Mouse (Mus musculus) midbrain, embryonic 13.5 days (tissue): ENCODE measurements around the gene Ctsw. TPM values are rescaled to one million over a fixed set of nuclear protein-coding genes. Genes with fewer than 3 reads are reported as not detected.
"Not testable (repeated sequence)": the region's sequence is repeated elsewhere in the genome, so short reads cannot be mapped to it uniquely, and the experiment has no call there.

Source experiments
- ATAC-seq: fragments of 200-750 bp; cut with Nextera tagmentation; 2 replicates; pipeline ENCODE4 v1.8.0; 2017; ENCODE audit warnings: mild to moderate bottlenecking, moderate TSS enrichment, moderate library complexity
- H3K27ac ChIP-seq: fragments of 300-500 bp; sonication (generic); 2 replicates; pipeline ENCODE4 v1.5.1; 2015; ENCODE audit warnings: inconsistent platforms, mild to moderate bottlenecking, moderate library complexity
- H3K27me3 ChIP-seq: fragments of 300-500 bp; sonication (generic); 2 replicates; pipeline ENCODE4 v1.6.1; 2015; ENCODE audit warnings: mild to moderate bottlenecking, inconsistent platforms
- H3K36me3 ChIP-seq: fragments of 300-500 bp; sonication (generic); 2 replicates; pipeline ENCODE4 v1.6.1; 2015; ENCODE audit warnings: mild to moderate bottlenecking, inconsistent platforms
- H3K4me1 ChIP-seq: fragments of 300-500 bp; sonication (generic); replicated peaks from 2 replicates; pipeline ENCODE4 v1.6.1; 2015; ENCODE audit warnings: inconsistent platforms
- H3K4me2 ChIP-seq: fragments of 300-500 bp; sonication (generic); replicated peaks from 2 replicates; pipeline ENCODE4 v1.6.1; 2015; ENCODE audit warnings: moderate library complexity, mild to moderate bottlenecking, inconsistent platforms
- H3K4me3 ChIP-seq: fragments of 300-500 bp; sonication (generic); replicated peaks from 2 replicates; pipeline ENCODE4 v1.5.1; 2015; ENCODE audit warnings: mild to moderate bottlenecking, inconsistent platforms
- H3K9ac ChIP-seq: fragments of 300-500 bp; sonication (generic); replicated peaks from 2 replicates; pipeline ENCODE4 v1.6.1; 2015; ENCODE audit warnings: mild to moderate bottlenecking, inconsistent platforms
- H3K9me3 ChIP-seq: fragments of 300-500 bp; sonication (generic); 2 replicates; pipeline ENCODE4 v1.6.1; 2016; ENCODE audit warnings: mild to moderate bottlenecking, inconsistent platforms
- WGBS: fragments of 180-500 bp; shearing (Covaris S2); methylation state at CpG from one replicate; pipeline ENCODE4 v1.1.7; 2015; 5-methylcytosine and 5-hydroxymethylcytosine counted together
- polyA plus RNA-seq: library from polyadenylated mRNA; unstranded; fragments of >200 nt; fragmentation: Nextera tagmentation; extraction: Ambion mirVana; gene quantifications from 2 replicates; pipeline ENCODE4 v1.2.1, GENCODE M21; 2015

Gene Ctsw
- polyA plus RNA-seq, 1 experiment from 2014 or later: 5.7 TPM

- Histone ChIP-seq H3K27me3 (no peaks in the 10 kb centered on the region), H3K9me3 (no peaks in the 10 kb centered on the region), H3K4me2 (no peak overlapping the region), H3K27ac (no peak overlapping the region), H3K4me1 (peaks cover 19% of the 10 kb centered on the region), H3K36me3 (peaks cover 68% of the 10 kb centered on the region), H3K4me3 (no peak overlapping the region), H3K9ac (no peak overlapping the region)
- ATAC-seq: no peak
- WGBS: 83% methylated on average over 12 of the region's 12 CpGs
These were observed 27.2 kb upstream of the Ctsw start for GRCm38 (mm10) chr19:5495353-5496051.

GRCm38 (mm10) chr19:5494314-5494713, 26.0 kb upstream of the Ctsw start:
- Histone ChIP-seq H3K36me3 (peaks cover 68% of the 10 kb centered on the region), H3K9ac (no peak overlapping the region)
- WGBS: 94% methylated on average over 3 of the region's 3 CpGs

GRCm38 (mm10) chr19:5493301-5493721, 25.0 kb upstream of the Ctsw start:
- peaks cover 64% of the 10 kb centered on the region for H3K36me3 ChIP-seq

More at GRCm38 (mm10) chr19:5494314-5494713, 26.0 kb upstream of the Ctsw start:
- Histone ChIP-seq H3K4me3 (no peak overlapping the region), H3K4me2 (no peak overlapping the region), H3K4me1 (peaks cover 28% of the 10 kb centered on the region), H3K27ac (no peak overlapping the region), H3K9me3 (no peaks in the 10 kb centered on the region), H3K27me3 (no peaks in the 10 kb centered on the region)
- no peak for ATAC-seq

GRCm38 (mm10) chr19:5492641-5493040, 24.3 kb upstream of the Ctsw start:
- WGBS: 89% methylated on average over 4 of the region's 4 CpGs
- Histone ChIP-seq H3K9ac (no peak overlapping the region), H3K4me3 (no peak overlapping the region; the same call in 1 of the 2 replicates), H3K4me1 (peaks cover 41% of the 10 kb centered on the region), H3K36me3 (peaks cover 57% of the 10 kb centered on the region), H3K27me3 (no peaks in the 10 kb centered on the region), H3K27ac (no peak overlapping the region), H3K4me2 (peak overlapping the region; percentile 92), H3K9me3 (no peaks in the 10 kb centered on the region)
- no peak for ATAC-seq

More at GRCm38 (mm10) chr19:5493301-5493721, 25.0 kb upstream of the Ctsw start:
- not testable (repeated sequence) for ATAC-seq, H3K9ac ChIP-seq, H3K9me3 ChIP-seq, H3K4me3 ChIP-seq, H3K27me3 ChIP-seq, H3K4me2 ChIP-seq, H3K27ac ChIP-seq
- WGBS: 60% methylated on average over 9 of the region's 9 CpGs
- peaks cover 38% of the 10 kb centered on the region for H3K4me1 ChIP-seq

GRCm38 (mm10) chr19:5490898-5491708, 22.8 kb upstream of the Ctsw start:
- H3K27me3 ChIP-seq: no peaks in the 10 kb centered on the region
- peak overlapping the region; percentile 92 for H3K4me2 ChIP-seq
- peaks cover 55% of the 10 kb centered on the region for H3K4me1 ChIP-seq
- H3K27ac ChIP-seq: peak overlapping the region; percentile 100
- under 1% methylated on average over 59 of the region's 59 CpGs for WGBS
- peaks cover 46% of the 10 kb centered on the region for H3K36me3 ChIP-seq
- peak; percentile 55 for ATAC-seq
- H3K9me3 ChIP-seq: no peaks in the 10 kb centered on the region
- peak overlapping the region; percentile 99 for H3K4me3 ChIP-seq
- H3K9ac ChIP-seq: peak overlapping the region; percentile 98

- under 1% methylated on average over 62 of the region's 62 CpGs for WGBS
- Histone ChIP-seq H3K4me3 (peak within 1 kb of the TSS; percentile 99), H3K27ac (peak within 1 kb of the TSS; percentile 100), H3K4me2 (peak within 1 kb of the TSS; percentile 92), H3K27me3 (no peaks in the 10 kb centered on the region), H3K9ac (peak within 1 kb of the TSS; percentile 98), H3K36me3 (peaks cover 46% of the 10 kb centered on the region), H3K4me1 (peaks cover 55% of the 10 kb centered on the region), H3K9me3 (no peaks in the 10 kb centered on the region)
- peak; percentile 72 for ATAC-seq
These were observed 22.1 kb upstream of the Ctsw start, which contains the start of gene Cfl1 for GRCm38 (mm10) chr19:5490313-5490897. TSS of gene Cfl1 (plus strand) at chr19:5490455.

GRCm38 (mm10) chr19:5489721-5490120, 21.4 kb upstream of the Ctsw start:
- WGBS: 58% methylated on average over 10 of the region's 10 CpGs
- H3K4me2 ChIP-seq: peak overlapping the region; percentile 92
- H3K27ac ChIP-seq: peak overlapping the region; percentile 100
- peaks cover 55% of the 10 kb centered on the region for H3K4me1 ChIP-seq
- not testable (repeated sequence) for H3K9me3 ChIP-seq, ATAC-seq, H3K9ac ChIP-seq, H3K27me3 ChIP-seq
- H3K36me3 ChIP-seq: peaks cover 48% of the 10 kb centered on the region
- H3K4me3 ChIP-seq: peak overlapping the region; percentile 99

GRCm38 (mm10) chr19:5488878-5489571, 20.7 kb upstream of the Ctsw start:
- Histone ChIP-seq H3K4me2 (peak overlapping the region; percentile 92), H3K9me3 (no peaks in the 10 kb centered on the region), H3K36me3 (peaks cover 48% of the 10 kb centered on the region), H3K27me3 (no peaks in the 10 kb centered on the region), H3K4me1 (peaks cover 55% of the 10 kb centered on the region), H3K4me3 (peak overlapping the region; percentile 54), H3K9ac (peak overlapping the region; percentile 71), H3K27ac (peak overlapping the region; percentile 100)
- ATAC-seq: peak; percentile 81
- WGBS: under 1% methylated on average over 26 of the region's 26 CpGs

GRCm38 (mm10) chr19:5487768-5488550, 19.7 kb upstream of the Ctsw start, which contains the start of gene Mus81:
TSS of gene Mus81 (minus strand) at chr19:5488402.
- peak within 1 kb of the TSS; percentile 71 for H3K9ac ChIP-seq
- peaks cover 48% of the 10 kb centered on the region for H3K36me3 ChIP-seq
- WGBS: under 1% methylated on average over 39 of the region's 39 CpGs
- peak within 1 kb of the TSS; percentile 92 for H3K4me2 ChIP-seq
- no peaks in the 10 kb centered on the region for H3K27me3 ChIP-seq
- H3K9me3 ChIP-seq: no peaks in the 10 kb centered on the region
- peak within 1 kb of the TSS; percentile 100 for H3K27ac ChIP-seq
- H3K4me1 ChIP-seq: peaks cover 50% of the 10 kb centered on the region
- peak; percentile 55 for ATAC-seq
- peak within 1 kb of the TSS; percentile 54 for H3K4me3 ChIP-seq

GRCm38 (mm10) chr19:5486771-5487170, 18.5 kb upstream of the Ctsw start:
- Histone ChIP-seq H3K4me3 (no peak overlapping the region), H3K4me1 (peaks cover 38% of the 10 kb centered on the region), H3K27ac (no peak overlapping the region), H3K36me3 (peaks cover 47% of the 10 kb centered on the region), H3K9ac (0 out of 2 replicates have a peak overlapping the region, but pooled peaks have one; percentile 39), H3K9me3 (no peaks in the 10 kb centered on the region), H3K27me3 (no peaks in the 10 kb centered on the region), H3K4me2 (peak overlapping the region; percentile 92; the same call in 1 of the 2 replicates)
- 94% methylated on average over 4 of the region's 4 CpGs for WGBS
- no peak for ATAC-seq
